Mouse (Mus musculus): ENCODE measurements around the gene Ipmk. TPM values are rescaled to one million over a fixed set of nuclear protein-coding genes. Genes with fewer than 3 reads are reported as not detected.
A peak's percentile ranks its signal among the peaks of the same experiment; 100 is the strongest.

Gene Ipmk
- total and polyA plus RNA-seq, 3 experiments = 14.7 to 27.1 (median 23.8) TPM

DNA sequence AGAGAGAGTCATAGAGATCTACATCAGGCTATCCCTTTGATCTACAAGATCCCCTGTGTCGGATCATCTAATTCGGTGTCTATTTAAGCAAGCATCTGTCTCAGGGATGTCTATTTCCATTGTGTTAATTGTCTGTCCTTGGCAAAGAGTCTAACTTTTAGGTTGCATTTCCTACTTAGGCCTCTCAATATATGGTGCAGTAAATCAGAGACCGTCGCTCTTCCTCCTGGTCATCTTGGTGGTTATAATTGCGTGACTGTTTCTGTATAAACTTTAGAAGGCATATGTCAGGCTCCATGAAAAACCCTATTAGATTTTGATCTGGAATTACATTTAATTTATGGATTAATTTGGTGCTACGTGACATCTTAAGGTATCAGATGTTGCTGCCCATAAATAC, 116.9 kb downstream of the Ipmk start:
- DNase-seq (ENCODE audit: extremely low read depth) = no peak
- Histone ChIP-seq H3K9ac (ENCODE audit: insufficient read depth, low read depth) (no peak overlapping the region), H3K4me3 (replicated peaks in 1 of 3; ENCODE audit: low read depth in 2 of 3, low read length in 2 of 3, poor library complexity in 1 of 3) (no peak overlapping the region), H3K27ac (ENCODE audit: insufficient read depth, low read depth) (no peak overlapping the region), H3K4me2 (ENCODE audit: insufficient read depth, low read depth, poor library complexity, severe bottlenecking) (no peak overlapping the region), H3K79me2 (replicated peaks; ENCODE audit: control insufficient read depth, extremely low read depth, insufficient read depth, poor library complexity, severe bottlenecking) (no peaks in the 10 kb centered on the region), H3K27me3 (replicated peaks) (no peaks in the 10 kb centered on the region), H3K4me1 (ENCODE audit: control insufficient read depth in 1 of 2, insufficient read depth in 2 of 2) (no peaks in the 10 kb centered on the region), H3K36me3 (replicated peaks in 1 of 2; ENCODE audit: control insufficient read depth in 1 of 2, insufficient read depth in 1 of 2, low read length in 1 of 2) (no peaks in the 10 kb centered on the region), H3K9me3 (replicated peaks; ENCODE audit: low read length) (no peaks in the 10 kb centered on the region)
- in situ Hi-C loops (cut with MboI; ENCODE audit: low pct_ligation_motif_present, low pct_unique_long_range_greater_than_20kb, low sequenced_read_pairs) (no loop called here), dilution Hi-C loops (cut with MboI; ENCODE audit: extremely low pct_ligation_motif_present, extremely low pct_unique_long_range_greater_than_20kb, low sequenced_read_pairs) (no loop called here)
- no peak for TF ChIP-seq E2F4 (IDR thresholded peaks at IDR 0.05; ENCODE audit: insufficient replicate concordance, low read depth, low read length)
- no peak for TF ChIP-seq EP300 (IDR thresholded peaks at IDR 0.05; ENCODE audit: low read length)
- no peak for TF ChIP-seq ZNF384 (IDR thresholded peaks at IDR 0.05; ENCODE audit: low read depth, low read length)
- TF ChIP-seq GABPA (IDR thresholded peaks at IDR 0.05; ENCODE audit: insufficient replicate concordance, low read depth, low read length) = no peak
- TF ChIP-seq RCOR1 (conservative IDR thresholded peaks at IDR 0.05; ENCODE audit: low read depth, low read length) = no peak
- TF ChIP-seq HCFC1 (IDR thresholded peaks at IDR 0.05; ENCODE audit: low read depth, low read length) = no peak
- TF ChIP-seq NRF1 (IDR thresholded peaks at IDR 0.05; ENCODE audit: low read depth, low read length) = no peak
- TF ChIP-seq USF2 (conservative IDR thresholded peaks at IDR 0.05; ENCODE audit: low read depth, low read length) = no peak
- TF ChIP-seq JUN (IDR thresholded peaks at IDR 0.05; ENCODE audit: insufficient read depth, low read depth, low read length) = no peak
- TF ChIP-seq CHD2 (IDR thresholded peaks at IDR 0.05; ENCODE audit: low read length) = no peak
- no peak for TF ChIP-seq MYC (IDR thresholded peaks at IDR 0.05; ENCODE audit: low read depth, low read length)

DNA sequence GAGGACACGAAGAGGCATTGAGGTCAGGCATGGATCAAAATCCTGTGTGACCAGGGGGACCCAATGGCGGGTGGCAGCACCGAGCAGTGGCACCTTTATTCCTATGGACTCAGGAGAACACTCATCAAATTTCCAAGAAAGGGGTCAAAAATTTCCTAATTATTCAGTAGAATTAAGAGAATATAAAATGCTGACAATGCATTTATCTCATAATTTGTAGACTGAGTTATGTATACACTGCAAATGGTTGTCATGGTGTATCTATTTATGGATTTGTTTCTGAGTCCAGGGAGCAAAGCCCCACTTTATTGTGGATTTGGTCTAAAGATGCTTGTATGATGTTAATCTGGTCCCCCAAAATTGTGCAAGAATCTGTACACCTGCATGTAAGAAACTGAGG, 120.8 kb downstream of the Ipmk start:
- H3K9ac ChIP-seq (ENCODE audit: insufficient read depth, low read depth) = no peak overlapping the region
- no peak overlapping the region for H3K27ac ChIP-seq (ENCODE audit: insufficient read depth, low read depth)
- no peaks in the 10 kb centered on the region for H3K27me3 ChIP-seq (replicated peaks)
- DNase-seq (ENCODE audit: extremely low read depth) = no peak
- no peak overlapping the region for H3K4me2 ChIP-seq (ENCODE audit: insufficient read depth, low read depth, poor library complexity, severe bottlenecking)
- no peak for TF ChIP-seq USF2 (conservative IDR thresholded peaks at IDR 0.05; ENCODE audit: low read depth, low read length)
- peak; percentile 74 for TF ChIP-seq MAFK (IDR thresholded peaks at IDR 0.05; ENCODE audit: insufficient replicate concordance, low read length)
- no peaks in the 10 kb centered on the region for H3K36me3 ChIP-seq (replicated peaks in 1 of 2; ENCODE audit: control insufficient read depth in 1 of 2, insufficient read depth in 1 of 2, low read length in 1 of 2)
- in situ Hi-C loops (cut with MboI; ENCODE audit: low pct_ligation_motif_present, low pct_unique_long_range_greater_than_20kb, low sequenced_read_pairs) (no loop called here), dilution Hi-C loops (cut with MboI; ENCODE audit: extremely low pct_ligation_motif_present, extremely low pct_unique_long_range_greater_than_20kb, low sequenced_read_pairs) (no loop called here)
- no peak overlapping the region for H3K4me3 ChIP-seq (replicated peaks in 1 of 3; ENCODE audit: low read depth in 2 of 3, low read length in 2 of 3, poor library complexity in 1 of 3)
- peaks cover 0 to 27% of the 10 kb centered on the region in 2 experiments; a peak in 3 of 4 replicates for H3K4me1 ChIP-seq (ENCODE audit: control insufficient read depth in 1 of 2, insufficient read depth in 2 of 2)
- H3K79me2 ChIP-seq (replicated peaks; ENCODE audit: control insufficient read depth, extremely low read depth, insufficient read depth, poor library complexity, severe bottlenecking) = no peaks in the 10 kb centered on the region
- no peaks in the 10 kb centered on the region for H3K9me3 ChIP-seq (replicated peaks; ENCODE audit: low read length)

DNA sequence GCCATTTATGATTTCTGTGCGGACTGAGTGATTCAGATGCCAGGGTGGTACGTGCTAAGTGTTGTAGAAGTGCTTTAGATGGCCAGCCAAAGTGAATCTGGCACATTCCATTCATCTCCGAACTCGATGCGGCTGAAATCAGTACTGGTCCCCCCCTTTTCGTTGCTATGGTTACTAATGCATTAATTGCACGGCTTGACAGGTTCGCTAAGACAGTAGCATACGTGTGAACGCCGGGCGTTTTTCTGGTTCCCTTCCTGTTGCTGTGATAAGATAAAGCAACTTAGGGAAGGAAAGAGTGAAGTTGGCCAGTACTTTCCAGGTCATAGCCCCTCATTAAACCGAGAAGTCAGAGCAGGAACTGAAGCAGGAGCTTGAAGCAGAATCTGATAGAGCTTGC, 122.2 kb downstream of the Ipmk start:
- Histone ChIP-seq H3K4me2 (ENCODE audit: insufficient read depth, low read depth, poor library complexity, severe bottlenecking) (no peak overlapping the region), H3K27ac (ENCODE audit: insufficient read depth, low read depth) (no peak overlapping the region), H3K4me1 (ENCODE audit: control insufficient read depth in 1 of 2, insufficient read depth in 2 of 2) (peaks cover 0 to 28% of the 10 kb centered on the region in 2 experiments; a peak in 3 of 4 replicates), H3K79me2 (replicated peaks; ENCODE audit: control insufficient read depth, extremely low read depth, insufficient read depth, poor library complexity, severe bottlenecking) (no peaks in the 10 kb centered on the region), H3K9ac (ENCODE audit: insufficient read depth, low read depth) (no peak overlapping the region), H3K36me3 (replicated peaks in 1 of 2; ENCODE audit: control insufficient read depth in 1 of 2, insufficient read depth in 1 of 2, low read length in 1 of 2) (no peaks in the 10 kb centered on the region), H3K27me3 (replicated peaks) (no peaks in the 10 kb centered on the region), H3K9me3 (replicated peaks; ENCODE audit: low read length) (no peaks in the 10 kb centered on the region), H3K4me3 (replicated peaks in 1 of 3; ENCODE audit: low read depth in 2 of 3, low read length in 2 of 3, poor library complexity in 1 of 3) (no peak overlapping the region)
- dilution Hi-C loops (cut with MboI; ENCODE audit: extremely low pct_ligation_motif_present, extremely low pct_unique_long_range_greater_than_20kb, low sequenced_read_pairs) (no loop called here), in situ Hi-C loops (cut with MboI; ENCODE audit: low pct_ligation_motif_present, low pct_unique_long_range_greater_than_20kb, low sequenced_read_pairs) (no loop called here)
- no peak for TF ChIP-seq JUN (IDR thresholded peaks at IDR 0.05; ENCODE audit: insufficient read depth, low read depth, low read length)
- no peak for DNase-seq (ENCODE audit: extremely low read depth)
